Mouse (Mus musculus) thymus, adult 2 months (tissue): Measurements from ENCODE around the gene Phactr1. TPM values are rescaled to one million over a fixed set of nuclear protein-coding genes. Genes with fewer than 3 reads are reported as not detected.

Experiments used
- DNase-seq: peaks from one replicate; pipeline ENCODE4 v3.0.0; 2021
- H3K27ac ChIP-seq: fragments of 200-500 bp; 2 replicates; pipeline ENCODE4 v1.5.1; 2012; ENCODE audit warnings: low read length, control low read depth; ENCODE audit not compliant: control insufficient read depth, insufficient read depth
- H3K27me3 ChIP-seq: fragments of 200-500 bp; 2 replicates; pipeline ENCODE4 v1.6.1; 2012; ENCODE audit warnings: mild to moderate bottlenecking, low read length, moderate library complexity, mixed read lengths; ENCODE audit not compliant: control insufficient read depth, insufficient read depth
- H3K36me3 ChIP-seq: fragments of 200-500 bp; 2 replicates; pipeline ENCODE4 v1.6.1; 2012; ENCODE audit warnings: mild to moderate bottlenecking, low read length, moderate library complexity; ENCODE audit not compliant: control insufficient read depth, insufficient read depth
- H3K4me1 ChIP-seq: fragments of 200-500 bp; replicated peaks from 2 replicates; pipeline ENCODE4 v1.6.1; 2012; ENCODE audit warnings: low read length; ENCODE audit not compliant: control insufficient read depth, insufficient read depth
- H3K4me3 ChIP-seq: fragments of 200-500 bp; 2 replicates; pipeline ENCODE4 v1.5.1; 2012; ENCODE audit warnings: mild to moderate bottlenecking, low read length, control low read depth, moderate library complexity; ENCODE audit not compliant: control insufficient read depth, insufficient read depth
- CTCF ChIP-seq: fragments of 200-500 bp; IDR thresholded peaks from 2 replicates; pipeline ENCODE4 v1.5.1; 2012; ENCODE audit warnings: mild to moderate bottlenecking, control low read depth, low read length, moderate library complexity, borderline replicate concordance; ENCODE audit not compliant: control insufficient read depth, poor library complexity, insufficient read depth; ENCODE audit errors: extremely low read depth
- POLR2A ChIP-seq: fragments of 200-500 bp; IDR thresholded peaks from 2 replicates; pipeline ENCODE4 v1.6.1; 2012; ENCODE audit warnings: mild to moderate bottlenecking, low read length, control low read depth, moderate library complexity; ENCODE audit not compliant: control insufficient read depth, poor library complexity, insufficient read depth; ENCODE audit errors: extremely low read depth
- WGBS: fragments of 180-500 bp; shearing (Covaris S2); methylation state at CpG from one replicate; pipeline ENCODE4 v1.1.7; 2018; 5-methylcytosine and 5-hydroxymethylcytosine counted together
- polyA plus RNA-seq: library from polyadenylated mRNA; depleted of rRNA; stranded (reverse); fragments of >200 nt; gene quantifications from 2 replicates; pipeline ENCODE4 v1.2.3, GENCODE M21; 2012

Gene Phactr1
- polyA plus RNA-seq, 1 experiment = 0.82 TPM

DNA sequence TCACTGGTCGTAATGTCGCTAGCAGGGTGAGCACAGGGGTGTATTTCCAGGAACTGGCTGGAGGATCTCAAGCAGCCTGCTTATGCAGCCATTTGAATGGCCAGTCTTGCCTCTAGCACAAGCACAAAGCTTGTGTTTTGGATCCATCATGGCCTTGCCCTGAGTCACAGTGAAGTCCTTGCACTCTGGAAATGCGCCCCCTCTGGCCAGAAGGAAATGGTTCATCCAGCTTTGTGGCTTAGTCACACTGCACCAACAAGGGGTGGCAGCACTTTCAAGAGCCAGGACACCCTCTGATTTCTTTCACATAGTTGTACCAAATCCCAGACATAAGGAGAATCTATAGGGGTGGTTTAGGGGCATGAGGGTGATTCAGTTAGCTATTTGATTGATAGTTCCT lies 222.4 kb downstream of the Phactr1 start:
- no peaks in the 10 kb centered on the region for H3K27me3 ChIP-seq
- no peaks in the 10 kb centered on the region for H3K4me1 ChIP-seq
- H3K36me3 ChIP-seq = no peaks in the 10 kb centered on the region
- no peak for TF ChIP-seq CTCF
- no peak for TF ChIP-seq POLR2A
- H3K4me3 ChIP-seq = no peak overlapping the region
- DNase-seq = no peak
- no peak overlapping the region for H3K27ac ChIP-seq
- WGBS = 95% methylated on average over 3 of the region's 3 CpGs

DNA sequence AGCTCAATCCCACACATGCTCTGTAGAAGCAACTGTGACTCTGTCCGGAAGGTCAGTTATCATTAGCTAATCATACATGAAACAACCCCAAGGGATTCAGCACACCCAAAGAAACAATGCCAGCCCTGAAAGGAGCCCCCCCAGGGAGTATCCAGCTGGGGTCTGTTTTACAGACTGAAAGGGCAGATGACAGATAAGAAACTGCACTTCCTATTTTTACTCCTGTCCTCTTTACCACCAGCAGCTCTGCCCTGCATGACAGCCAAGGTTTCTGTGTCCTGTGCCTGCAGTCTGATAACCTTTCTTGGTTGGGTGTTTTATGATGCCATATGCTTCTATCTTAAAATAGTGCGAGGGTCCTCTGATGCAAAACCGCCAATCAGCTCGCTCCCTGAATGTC lies 225.4 kb downstream of the Phactr1 start:
- Histone ChIP-seq H3K4me3 (no peak overlapping the region), H3K27me3 (no peaks in the 10 kb centered on the region), H3K4me1 (no peaks in the 10 kb centered on the region), H3K27ac (no peak overlapping the region), H3K36me3 (no peaks in the 10 kb centered on the region)
- no peak for DNase-seq
- WGBS = 28% methylated on average over 4 of the region's 4 CpGs
- no peak for TF ChIP-seq POLR2A

DNA sequence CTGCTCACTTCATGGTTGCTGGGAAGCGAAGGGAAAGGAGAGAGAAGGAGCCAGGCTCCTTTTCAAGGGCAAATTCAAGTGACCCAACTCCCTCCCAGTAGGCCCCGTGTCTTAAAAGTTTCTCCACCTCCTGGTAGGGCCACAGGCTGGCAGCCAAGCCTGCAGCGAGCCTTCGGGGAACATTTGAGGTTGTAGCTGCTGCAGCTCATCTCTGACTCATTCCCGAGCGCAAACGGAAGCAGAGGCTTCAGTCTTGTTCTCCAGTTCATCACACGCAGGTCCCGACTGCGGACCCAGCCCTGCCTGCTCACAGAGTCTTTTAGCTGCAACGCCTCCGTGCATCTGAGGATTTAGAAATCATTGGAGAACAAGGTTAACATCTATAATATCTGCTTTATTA lies 226.6 kb downstream of the Phactr1 start:
- H3K4me3 ChIP-seq = no peak overlapping the region
- DNase-seq = no peak
- H3K27me3 ChIP-seq = no peaks in the 10 kb centered on the region
- H3K27ac ChIP-seq = no peak overlapping the region
- 96% methylated on average over 12 of the region's 12 CpGs for WGBS
- TF ChIP-seq POLR2A (no peak), CTCF (no peak)
- no peaks in the 10 kb centered on the region for H3K36me3 ChIP-seq
- H3K4me1 ChIP-seq = no peaks in the 10 kb centered on the region

DNA sequence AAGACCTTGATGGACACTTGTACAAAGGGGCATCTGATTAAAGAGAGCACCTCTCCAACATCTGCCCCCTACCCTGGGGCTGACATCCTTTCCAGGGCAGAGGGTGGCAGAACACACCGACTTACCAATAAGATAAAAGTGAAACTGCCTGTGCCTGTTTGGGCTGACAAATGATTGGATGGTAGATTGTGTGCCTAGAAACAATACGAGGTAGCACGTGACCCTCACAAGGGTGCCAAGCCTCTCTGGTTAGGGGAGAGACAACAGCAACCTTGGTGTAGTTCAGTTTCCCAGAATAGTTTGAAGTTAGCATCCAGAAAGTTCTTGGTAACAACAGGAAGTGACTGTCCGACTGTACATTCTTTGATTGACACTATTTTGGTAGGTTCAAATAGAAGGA lies 234.7 kb downstream of the Phactr1 start:
- no peaks in the 10 kb centered on the region for H3K4me1 ChIP-seq
- TF ChIP-seq CTCF = no peak
- TF ChIP-seq POLR2A = no peak
- H3K36me3 ChIP-seq = no peaks in the 10 kb centered on the region
- no peak for DNase-seq
- WGBS = 42% methylated on average over 4 of the region's 4 CpGs
- no peak overlapping the region for H3K4me3 ChIP-seq
- H3K27ac ChIP-seq = no peak overlapping the region
- peaks cover 6% of the 10 kb centered on the region for H3K27me3 ChIP-seq

DNA sequence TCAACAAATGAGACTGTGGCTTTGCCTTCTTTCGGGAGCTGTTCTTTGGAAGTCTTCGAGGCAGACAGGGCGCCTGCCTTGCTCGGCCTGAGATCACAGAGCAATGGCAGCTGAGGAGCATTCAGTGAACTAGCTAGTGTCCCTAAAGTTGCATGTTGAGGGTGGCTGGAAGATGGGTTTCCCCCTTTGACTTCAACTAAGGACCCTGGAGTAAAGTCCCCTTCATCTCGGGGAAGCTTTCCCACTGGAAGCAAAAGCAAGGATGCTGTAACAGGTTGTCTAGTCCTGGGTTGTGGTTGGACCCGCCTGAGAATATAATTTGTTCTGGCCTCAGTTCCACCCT lies 235.4 kb downstream of the Phactr1 start:
- H3K36me3 ChIP-seq = no peaks in the 10 kb centered on the region
- H3K27ac ChIP-seq = no peak overlapping the region
- H3K4me3 ChIP-seq = no peak overlapping the region
- H3K4me1 ChIP-seq = no peaks in the 10 kb centered on the region
- H3K27me3 ChIP-seq = peaks cover 6% of the 10 kb centered on the region
- TF ChIP-seq CTCF (no peak), POLR2A (no peak)
- 47% methylated on average over 6 of the region's 6 CpGs for WGBS
- DNase-seq = no peak

DNA sequence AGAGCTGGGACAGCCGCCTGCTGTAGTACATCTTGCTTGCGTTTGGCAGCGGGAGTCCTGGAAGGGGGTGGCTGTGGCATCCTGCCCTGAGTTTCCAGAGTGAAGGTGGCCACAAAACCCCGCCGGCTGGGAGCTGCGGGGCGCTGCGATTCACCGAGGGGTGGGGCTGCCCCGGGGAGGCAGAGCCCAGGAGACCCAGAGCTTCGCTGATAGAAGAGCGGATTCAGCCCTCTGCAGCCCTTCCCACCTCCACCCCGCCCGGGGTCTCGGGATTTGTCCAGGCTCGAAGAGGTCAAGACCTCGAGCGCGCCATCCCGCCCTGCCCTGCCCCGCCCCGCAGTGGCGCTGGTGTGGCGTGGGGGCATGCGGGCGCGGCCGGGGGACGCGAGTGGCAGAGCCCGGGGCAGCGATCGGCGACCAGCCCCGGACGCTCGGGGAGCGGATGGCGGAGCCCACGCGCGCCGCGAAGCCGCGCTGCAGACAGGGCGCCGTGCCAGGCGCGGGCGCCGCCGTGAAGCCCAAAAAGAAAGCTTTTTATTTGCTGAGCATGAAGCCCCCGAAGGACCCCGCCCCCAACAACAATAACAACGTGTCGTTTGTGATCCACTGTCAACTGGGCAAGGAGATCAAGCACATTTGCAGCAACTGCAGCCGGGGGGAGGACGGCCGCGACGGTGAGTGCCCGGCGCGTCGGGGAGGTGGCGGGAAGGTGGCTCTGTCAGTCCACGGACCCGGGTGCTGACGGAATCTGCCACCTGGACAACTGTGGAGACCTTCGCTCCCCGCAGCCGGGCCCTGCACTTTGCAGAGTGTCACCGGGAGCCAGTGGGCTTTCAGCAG lies 236.0 kb downstream of the Phactr1 start:
- Histone ChIP-seq H3K27ac (no peak overlapping the region), H3K4me3 (peak overlapping the region; percentile 16; the same call in 1 of the 2 replicates), H3K4me1 (no peaks in the 10 kb centered on the region), H3K36me3 (no peaks in the 10 kb centered on the region), H3K27me3 (peaks cover 6% of the 10 kb centered on the region)
- 3% methylated on average over 74 of the region's 74 CpGs for WGBS
- no peak for TF ChIP-seq CTCF
- no peak for TF ChIP-seq POLR2A
- no peak for DNase-seq

DNA sequence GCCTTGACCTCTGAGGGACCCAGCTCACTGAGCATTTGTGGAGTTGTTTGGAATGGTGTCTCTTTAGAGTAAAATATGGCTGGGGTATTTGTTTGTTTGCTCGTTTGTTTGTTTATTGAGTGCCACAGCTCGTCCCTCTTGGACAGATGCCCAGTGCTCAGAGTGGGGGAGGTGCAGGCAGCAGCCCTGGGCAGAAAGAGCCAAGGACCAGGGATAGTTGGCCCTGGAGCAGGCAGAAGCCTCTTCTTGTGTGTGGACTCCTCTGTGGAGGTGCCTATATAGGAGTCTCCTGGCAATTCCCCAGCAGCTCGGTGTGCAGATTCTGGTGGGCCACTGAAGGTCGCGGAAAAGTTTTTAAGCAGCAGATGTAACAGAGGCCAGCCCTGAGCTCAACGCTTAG lies 236.8 kb downstream of the Phactr1 start:
- DNase-seq = no peak
- Histone ChIP-seq H3K27ac (no peak overlapping the region), H3K36me3 (no peaks in the 10 kb centered on the region), H3K4me1 (no peaks in the 10 kb centered on the region), H3K4me3 (no peak overlapping the region), H3K27me3 (peaks cover 6% of the 10 kb centered on the region)
- TF ChIP-seq POLR2A (no peak), CTCF (no peak)
- 70% methylated on average over 6 of the region's 6 CpGs for WGBS
